Mouse (Mus musculus) c-Kit-positive CD71-positive TER-119-positive erythroid progenitor cells, embryonic 14.5 days (primary cell): ENCODE measurements around the gene Prkar1a.

ENCODE experiments used
- DNase-seq: peaks from one replicate; pipeline ENCODE4 v3.0.0-alpha.2; 2013; ENCODE audit warnings: low spot score

Prkar1a gene

DNA sequence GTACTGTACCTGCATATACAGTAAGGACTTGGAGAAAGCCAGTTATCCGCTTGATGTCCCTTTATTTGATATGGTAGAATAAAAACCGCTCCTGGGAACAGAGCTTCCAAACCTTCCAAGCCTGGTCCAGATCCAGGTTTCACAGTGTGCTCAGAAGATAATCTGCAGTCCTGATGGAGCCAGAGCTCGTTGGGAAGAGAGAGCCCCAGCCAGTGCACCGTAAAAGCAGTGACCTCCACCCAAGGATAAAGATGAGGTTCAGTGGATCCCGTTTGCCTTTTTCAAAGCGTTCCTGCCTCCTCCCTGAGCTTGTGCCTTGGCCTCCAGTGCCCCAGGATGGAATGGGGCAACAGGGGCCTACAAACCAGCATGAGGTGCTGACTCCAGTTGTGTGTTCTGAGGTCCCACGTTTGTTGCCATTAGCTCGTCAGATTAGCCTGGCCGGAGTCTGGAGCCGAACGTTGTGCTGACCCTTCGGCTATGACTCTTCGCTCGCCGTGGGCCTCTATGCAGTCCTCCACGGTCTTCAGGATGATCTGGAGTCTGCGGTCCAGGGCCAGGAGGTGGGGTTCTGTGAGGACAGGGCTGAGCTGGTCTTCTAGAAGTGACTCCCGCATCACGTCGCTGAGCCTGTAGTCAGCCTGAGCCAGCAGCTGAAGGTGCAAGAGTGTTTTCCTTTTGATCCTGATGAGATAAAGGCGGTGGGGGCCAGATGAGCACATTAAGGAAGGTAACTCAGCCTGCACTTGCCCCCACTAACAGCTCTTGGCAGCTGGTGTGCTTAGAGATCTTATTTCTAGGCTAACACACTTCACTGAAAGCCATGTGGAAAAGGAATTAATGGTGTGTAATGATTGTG lies 23.9 kb downstream of the Prkar1a start:
- no peak for DNase-seq

DNA sequence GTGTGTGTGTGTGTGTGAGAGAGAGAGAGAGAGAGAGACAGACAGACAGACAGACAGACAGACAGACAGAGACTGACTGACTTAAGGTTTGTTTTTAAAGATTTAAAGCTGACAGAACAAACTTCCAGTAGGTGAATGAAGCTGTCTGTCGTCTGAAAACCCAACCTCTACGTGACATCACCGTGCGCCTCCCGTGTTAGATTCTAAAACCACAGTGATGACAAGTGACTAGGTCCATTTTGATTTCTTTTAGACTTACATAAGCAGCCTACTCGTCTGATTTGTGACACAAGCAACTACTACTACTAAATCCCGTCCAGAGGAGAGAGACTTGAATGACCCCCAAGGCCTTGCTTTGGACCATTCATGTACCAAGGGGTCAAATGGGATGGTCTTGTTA lies 24.5 kb downstream of the Prkar1a start:
- DNase-seq, result no peak

GRCm38 (mm10) chr11:109674542-109674941 lies 25.3 kb downstream of the Prkar1a start:
- DNase-seq, result no peak

DNA sequence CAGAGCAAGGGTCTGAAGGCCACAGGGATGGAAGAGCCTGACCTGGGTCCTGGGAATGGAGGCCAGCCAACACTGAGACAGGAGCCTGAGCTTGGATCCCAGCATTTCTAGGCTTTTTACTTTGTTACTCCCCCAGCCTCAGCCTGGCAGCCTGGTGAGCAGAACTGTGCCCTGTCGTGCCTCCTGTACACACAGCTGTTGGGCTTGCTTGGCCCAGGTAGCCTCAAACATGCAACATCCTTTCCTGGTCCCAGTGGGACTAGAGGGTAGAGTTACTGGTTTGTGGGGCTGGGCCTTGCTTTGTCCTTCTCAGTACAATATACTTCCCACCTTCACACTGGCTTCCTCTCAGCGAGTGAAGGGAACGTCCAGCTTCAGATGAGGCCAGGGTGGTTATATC lies 26.0 kb downstream of the Prkar1a start:
- DNase-seq, result no peak

GRCm38 (mm10) chr11:109675771-109676170 lies 26.6 kb downstream of the Prkar1a start:
- DNase-seq, result no peak

DNA sequence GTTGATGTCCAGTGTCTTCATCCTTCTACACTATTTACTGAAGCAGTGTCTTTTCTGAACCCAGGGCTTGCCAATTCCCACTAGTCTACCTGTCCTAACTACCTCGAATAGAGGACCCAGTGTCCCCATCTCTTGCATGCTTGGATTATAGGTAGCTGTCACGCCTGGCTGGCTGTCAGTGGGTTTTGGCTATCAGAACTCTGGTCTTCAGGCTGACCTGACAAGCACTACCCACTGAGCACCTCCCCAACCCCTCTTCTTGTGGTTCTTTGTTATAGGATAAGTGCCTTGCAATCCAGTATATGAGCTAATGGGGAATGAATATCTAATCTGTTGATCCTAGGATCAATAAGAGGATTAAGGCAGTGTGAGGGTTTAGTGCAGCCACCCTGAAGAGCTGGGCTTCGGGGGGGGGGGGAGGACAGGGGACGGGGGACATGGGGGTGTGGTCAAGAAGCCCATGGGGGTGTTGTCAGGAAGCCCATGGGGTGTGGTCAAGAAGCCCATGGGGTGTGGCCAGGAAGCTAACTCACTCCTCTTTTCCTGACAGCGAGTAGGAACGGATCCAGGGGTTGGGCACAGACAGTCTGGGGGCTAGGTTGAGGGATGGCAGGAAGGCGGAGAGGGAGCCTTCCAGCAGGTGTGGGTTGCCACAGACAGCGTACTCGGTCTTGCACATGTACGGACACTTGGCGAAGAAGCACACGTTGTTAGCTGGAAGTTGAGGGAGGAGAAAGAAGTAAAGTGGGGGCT lies 27.6 kb downstream of the Prkar1a start:
- no peak for DNase-seq

DNA sequence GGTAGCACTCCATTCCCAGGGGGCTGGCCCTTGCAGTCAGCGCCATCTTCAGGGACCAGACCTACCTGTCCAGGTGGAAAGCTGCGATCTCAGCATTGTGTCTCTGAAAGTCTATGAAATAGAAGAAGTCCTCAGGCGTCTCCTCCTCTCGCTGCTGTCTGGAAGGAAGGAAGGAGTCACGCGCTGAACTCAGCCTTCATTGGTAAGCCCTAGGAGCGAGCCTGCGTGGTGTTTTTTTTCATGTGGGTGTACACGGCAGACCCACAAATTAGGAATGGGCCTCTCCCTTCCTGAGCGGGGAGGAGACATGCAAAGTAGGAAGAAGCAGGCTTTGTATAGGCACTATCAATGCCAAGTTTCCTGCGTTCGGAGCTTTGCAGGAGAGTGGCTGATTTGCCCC lies 29.1 kb downstream of the Prkar1a start:
- DNase-seq, result no peak

- no peak for DNase-seq
Observed at GRCm38 (mm10) chr11:109680934-109681333, 31.7 kb downstream of the Prkar1a start.

DNA sequence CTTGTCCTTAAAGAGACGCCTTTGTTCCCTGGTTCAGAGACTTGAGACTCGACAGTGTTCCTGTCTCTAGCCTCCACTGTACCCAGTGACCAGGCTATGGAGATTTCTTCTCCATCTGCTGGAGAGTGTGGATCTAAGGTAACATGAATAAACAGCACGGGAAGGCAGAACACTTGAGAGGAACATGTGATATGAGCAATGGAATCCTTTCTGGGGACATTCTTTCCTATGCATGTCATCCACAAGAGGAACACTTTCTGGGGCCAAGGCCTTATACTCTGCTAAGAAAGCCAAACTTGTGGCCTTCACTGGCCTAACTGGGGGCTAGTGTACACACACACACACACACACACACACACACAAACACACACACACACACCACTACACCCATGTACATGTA lies 32.4 kb downstream of the Prkar1a start:
- DNase-seq, result no peak

GRCm38 (mm10) chr11:109682221-109682620 lies 33.0 kb downstream of the Prkar1a start:
- DNase-seq, result no peak

DNA sequence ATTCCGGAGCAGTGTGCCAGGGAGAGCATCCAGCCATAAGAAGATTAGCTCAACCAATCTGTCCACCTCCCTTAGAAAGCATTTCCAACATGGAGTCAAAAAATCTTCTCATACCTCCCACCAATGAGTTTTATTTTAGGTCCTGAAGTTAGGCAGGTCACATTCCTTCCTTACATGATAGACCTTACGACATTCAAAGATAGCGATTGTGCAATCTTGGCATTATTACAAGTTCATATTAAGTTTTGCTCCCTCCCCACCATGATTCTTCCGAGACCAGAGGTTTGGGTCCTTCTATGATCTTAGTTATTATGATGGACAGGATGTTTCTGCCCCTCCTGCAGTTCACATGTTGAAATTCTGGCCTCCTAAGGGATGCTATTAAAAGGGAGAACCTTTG lies 40.3 kb downstream of the Prkar1a start:
- DNase-seq, result no peak

- DNase-seq, result no peak
Observed at GRCm38 (mm10) chr11:109692737-109693136, 43.5 kb downstream of the Prkar1a start.

DNA sequence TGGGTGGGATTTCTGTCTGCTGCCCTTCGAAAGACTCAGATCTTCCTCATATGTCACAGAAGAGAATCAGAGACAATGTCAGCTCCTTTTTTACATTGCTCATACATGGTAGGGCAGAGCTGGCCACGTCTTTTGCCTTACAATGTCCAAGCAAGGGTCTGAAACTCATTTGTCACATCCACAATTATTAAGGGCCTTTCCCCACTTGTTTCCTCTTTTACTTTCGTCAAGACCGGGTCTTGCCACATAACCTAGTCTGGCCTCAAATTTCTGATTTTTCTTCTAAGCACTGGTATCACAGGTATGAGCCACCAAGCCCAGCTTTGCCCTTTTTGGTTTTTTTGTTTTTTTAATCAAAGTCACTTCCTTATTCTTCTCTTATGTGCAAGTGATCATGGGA lies 47.3 kb downstream of the Prkar1a start:
- DNase-seq, result no peak

DNA sequence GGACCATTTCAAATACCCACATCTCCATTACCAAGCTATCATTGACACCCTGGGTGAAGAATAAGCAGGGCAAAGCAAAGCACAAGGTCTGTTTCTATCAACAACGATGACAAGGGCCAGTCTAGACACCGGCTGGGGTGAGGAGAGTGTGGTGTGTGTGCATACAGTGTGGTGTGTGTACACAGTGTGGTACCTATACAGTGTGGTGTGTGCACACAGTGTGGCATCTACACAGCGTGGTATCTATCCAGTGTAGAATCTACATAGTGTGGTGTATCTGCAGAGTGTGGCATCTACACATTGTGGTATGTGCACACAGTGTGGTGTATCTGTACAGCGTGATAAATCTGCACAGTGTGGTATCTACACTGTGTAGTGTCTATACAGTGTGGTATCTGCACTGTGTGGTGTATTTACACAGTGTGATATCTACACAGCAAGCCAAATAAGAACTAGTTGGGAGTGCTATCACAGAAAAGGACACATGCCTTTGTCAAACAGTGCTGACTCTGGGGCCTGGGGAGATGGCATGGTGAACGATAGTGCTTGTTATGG lies 48.0 kb downstream of the Prkar1a start:
- no peak for DNase-seq

- DNase-seq, result no peak
Observed at GRCm38 (mm10) chr11:109698740-109699139, 49.5 kb downstream of the Prkar1a start.

GRCm38 (mm10) chr11:109699784-109700183 lies 50.6 kb downstream of the Prkar1a start:
- no peak for DNase-seq

GRCm38 (mm10) chr11:109700761-109701160 lies 51.6 kb downstream of the Prkar1a start:
- DNase-seq, result no peak

GRCm38 (mm10) chr11:109702031-109702815 lies 53.0 kb downstream of the Prkar1a start:
- no peak for DNase-seq

DNA sequence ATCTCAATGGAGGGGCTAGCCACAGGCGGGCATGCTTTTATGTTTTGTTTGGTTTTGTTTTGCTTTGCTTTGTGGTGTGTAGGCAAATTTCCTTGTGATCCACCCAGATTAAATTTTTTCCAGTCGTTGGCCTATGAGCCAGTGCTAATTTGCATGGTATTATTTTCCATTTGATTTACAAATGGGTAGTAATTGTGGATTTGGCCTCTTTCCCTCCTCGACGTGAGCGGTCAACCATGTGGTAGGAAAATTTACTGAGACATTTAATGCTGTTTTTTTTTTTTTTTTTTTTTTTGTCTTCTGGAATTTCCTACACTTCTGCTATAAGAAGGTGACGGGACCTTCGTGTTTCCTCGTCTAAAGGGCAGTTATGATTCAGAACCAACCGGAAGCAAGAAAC lies 54.6 kb downstream of the Prkar1a start:
- no peak for DNase-seq

GRCm38 (mm10) chr11:109704311-109705205 lies 55.4 kb downstream of the Prkar1a start:
- no peak for DNase-seq
